Mouse (Mus musculus) testis, postnatal 14 days (tissue): ENCODE data around the gene Cyp4f14.
A peak's percentile ranks its signal among the peaks of the same experiment; 100 is the strongest.
"Not testable (repeated sequence)": the region's sequence is repeated elsewhere in the genome, so short reads cannot be mapped to it uniquely, and the experiment has no call there.

Experiments used
- DNase-seq: peaks from one replicate; pipeline ENCODE4 v3.0.0; 2021; ENCODE audit warnings: low spot score

The Cyp4f14 gene

GRCm38 (mm10) chr17:32891239-32892180, 25.6 kb downstream of the Cyp4f14 start, which contains the start of gene Zfp870:
TSS of gene Zfp870 (minus strand) at chr17:32891642.
- peak; percentile 86 for DNase-seq

- no peak for DNase-seq
These were observed 26.3 kb downstream of the Cyp4f14 start for GRCm38 (mm10) chr17:32890852-32891238.

GRCm38 (mm10) chr17:32889611-32890010, 27.5 kb downstream of the Cyp4f14 start:
- DNase-seq: no peak

- DNase-seq: no peak
These were observed 36.6 kb downstream of the Cyp4f14 start for GRCm38 (mm10) chr17:32880320-32881218.

GRCm38 (mm10) chr17:32878773-32879172, 38.4 kb downstream of the Cyp4f14 start:
- no peak for DNase-seq

GRCm38 (mm10) chr17:32877471-32878171, 39.5 kb downstream of the Cyp4f14 start:
- DNase-seq: no peak

GRCm38 (mm10) chr17:32872696-32873095, 44.4 kb downstream of the Cyp4f14 start:
- no peak for DNase-seq

- no peak for DNase-seq
These were observed 45.1 kb downstream of the Cyp4f14 start for GRCm38 (mm10) chr17:32872091-32872490.

- DNase-seq: no peak
These were observed 45.7 kb downstream of the Cyp4f14 start for GRCm38 (mm10) chr17:32871483-32871882.

- DNase-seq: not testable (repeated sequence)
These were observed 49.9 kb downstream of the Cyp4f14 start for GRCm38 (mm10) chr17:32867266-32867665.

- DNase-seq: not testable (repeated sequence)
These were observed 60.4 kb downstream of the Cyp4f14 start for GRCm38 (mm10) chr17:32856713-32857112.
